Mouse (Mus musculus) ES-Bruce4 (cell line): ENCODE measurements around the gene Nkx2-5. TPM values are rescaled to one million over a fixed set of nuclear protein-coding genes. Genes with fewer than 3 reads are reported as not detected.

Experiments used
- H3K27ac ChIP-seq: 2 replicates; pipeline ENCODE4 v1.5.1; 2012; ENCODE audit warnings: low read length, inconsistent platforms; ENCODE audit not compliant: insufficient read depth
- H3K27me3 ChIP-seq: 2 replicates; pipeline ENCODE4 v1.6.1; 2012; ENCODE audit warnings: mild to moderate bottlenecking, low read length, inconsistent platforms; ENCODE audit not compliant: control insufficient read depth, poor library complexity, insufficient read depth, severe bottlenecking
- H3K36me3 ChIP-seq: 2 replicates; pipeline ENCODE4 v1.6.1; 2012; ENCODE audit warnings: inconsistent platforms, mild to moderate bottlenecking, low read length, moderate library complexity; ENCODE audit not compliant: control insufficient read depth, poor library complexity, insufficient read depth, severe bottlenecking
- H3K4me1 ChIP-seq: one replicate; pipeline ENCODE4 v1.8.1; 2011; ENCODE audit warnings: low read length; ENCODE audit not compliant: control insufficient read depth, insufficient read depth
- H3K4me3 ChIP-seq: 2 replicates; pipeline ENCODE4 v1.5.1; 2011; ENCODE audit warnings: low read depth, mild to moderate bottlenecking, low read length
- H3K9ac ChIP-seq: 2 replicates; pipeline ENCODE4 v1.6.1; 2012; ENCODE audit warnings: low read depth, mild to moderate bottlenecking, inconsistent platforms; ENCODE audit not compliant: poor library complexity, severe bottlenecking
- H3K9me3 ChIP-seq: replicated peaks from 2 replicates; pipeline ENCODE4 v1.6.1; 2012; ENCODE audit warnings: mild to moderate bottlenecking, low read length, inconsistent platforms; ENCODE audit not compliant: control insufficient read depth, poor library complexity, insufficient read depth, severe bottlenecking
- CTCF ChIP-seq: IDR thresholded peaks from one replicate; pipeline ENCODE4 v1.8.1; 2011; ENCODE audit warnings: low read depth, low read length
- EP300 ChIP-seq: IDR thresholded peaks from 2 replicates; pipeline ENCODE4 v1.6.1; 2011; ENCODE audit warnings: low read depth, low read length; ENCODE audit not compliant: insufficient read depth
- POLR2A ChIP-seq: IDR thresholded peaks from one replicate; pipeline ENCODE4 v1.8.1; 2011; ENCODE audit warnings: low read length; ENCODE audit not compliant: insufficient read depth
- polyA plus RNA-seq: library from polyadenylated mRNA; stranded (reverse); fragments of >200 nt; gene quantifications from 2 replicates; pipeline ENCODE4 v1.2.4, GENCODE M21; 2011; ENCODE audit warnings: low read depth; ENCODE audit not compliant: missing spikeins, insufficient read depth, insufficient read length

The Nkx2-5 gene
- polyA plus RNA-seq, 1 experiment, result not detected

GRCm38 (mm10) chr17:26861383-26861782 is 16.6 kb upstream of the Nkx2-5 start:
- peaks cover 2% of the 10 kb centered on the region; the same call in 1 of the 2 replicates for H3K27me3 ChIP-seq
- H3K9ac ChIP-seq, result no peak overlapping the region
- H3K27ac ChIP-seq, result no peak overlapping the region
- no peak overlapping the region for H3K4me3 ChIP-seq
- H3K4me1 ChIP-seq, result no peaks in the 10 kb centered on the region
- TF ChIP-seq CTCF (no peak), POLR2A (no peak), EP300 (no peak)
- no peaks in the 10 kb centered on the region for H3K9me3 ChIP-seq
- H3K36me3 ChIP-seq, result no peaks in the 10 kb centered on the region

- Histone ChIP-seq H3K4me3 (no peak overlapping the region), H3K9ac (no peak overlapping the region), H3K4me1 (no peaks in the 10 kb centered on the region), H3K27ac (no peak overlapping the region), H3K27me3 (peaks cover 3% of the 10 kb centered on the region; the same call in 1 of the 2 replicates), H3K36me3 (no peaks in the 10 kb centered on the region), H3K9me3 (no peaks in the 10 kb centered on the region)
- TF ChIP-seq POLR2A (no peak), CTCF (no peak), EP300 (no peak)
Observed at GRCm38 (mm10) chr17:26860906-26861305, 16.1 kb upstream of the Nkx2-5 start.

DNA sequence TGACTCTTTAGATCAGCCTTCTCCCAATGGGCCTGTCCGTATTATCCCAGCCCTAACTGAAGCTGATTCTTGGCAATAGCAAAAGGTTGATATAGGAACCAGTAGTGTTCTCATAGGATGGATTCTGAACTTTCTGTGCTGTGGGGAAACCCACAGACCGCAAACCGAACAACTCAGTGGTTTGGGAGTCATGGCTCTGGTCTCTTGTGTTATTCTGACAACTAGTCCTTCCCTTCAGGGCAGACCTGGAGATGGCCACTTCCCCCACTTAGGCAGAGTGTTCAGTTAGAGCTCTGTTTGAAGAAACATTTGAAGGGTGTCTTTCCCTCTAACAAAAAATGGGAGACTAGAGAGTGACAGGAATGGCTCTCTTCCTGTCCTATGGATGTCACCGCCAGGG is 7.5 kb upstream of the Nkx2-5 start:
- Histone ChIP-seq H3K9ac (no peak overlapping the region), H3K4me1 (no peaks in the 10 kb centered on the region), H3K4me3 (no peak overlapping the region), H3K27me3 (peaks cover 29% of the 10 kb centered on the region), H3K36me3 (no peaks in the 10 kb centered on the region), H3K27ac (no peak overlapping the region), H3K9me3 (no peaks in the 10 kb centered on the region)
- no peak for TF ChIP-seq POLR2A
- TF ChIP-seq CTCF, result no peak
- no peak for TF ChIP-seq EP300

DNA sequence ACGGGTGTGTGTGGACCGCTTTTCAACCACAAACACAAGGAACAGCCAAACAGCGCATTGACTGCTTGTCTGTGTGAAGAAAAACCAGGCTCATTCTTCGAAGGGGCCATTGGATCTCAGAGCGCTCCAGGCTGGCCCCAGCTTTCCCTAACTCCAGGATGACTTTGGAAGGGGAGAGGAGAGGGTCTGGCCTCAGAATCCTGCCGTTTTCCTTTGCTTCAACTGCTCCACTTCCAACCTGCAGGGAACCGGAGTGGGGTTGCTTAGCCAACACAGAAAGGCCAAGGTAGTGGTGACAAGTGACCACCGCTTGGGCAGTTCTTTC is 6.3 kb upstream of the Nkx2-5 start:
- TF ChIP-seq POLR2A (no peak), EP300 (no peak)
- no peak overlapping the region for H3K27ac ChIP-seq
- H3K36me3 ChIP-seq, result no peaks in the 10 kb centered on the region
- H3K9me3 ChIP-seq, result no peaks in the 10 kb centered on the region
- H3K4me3 ChIP-seq, result peak overlapping the region; percentile 46
- H3K27me3 ChIP-seq, result peaks cover 26% of the 10 kb centered on the region
- H3K9ac ChIP-seq, result no peak overlapping the region
- H3K4me1 ChIP-seq, result no peaks in the 10 kb centered on the region

GRCm38 (mm10) chr17:26850358-26851135 is 5.7 kb upstream of the Nkx2-5 start:
- no peak overlapping the region for H3K27ac ChIP-seq
- H3K9ac ChIP-seq, result peak overlapping the region; percentile 15; the same call in 1 of the 2 replicates
- no peaks in the 10 kb centered on the region for H3K9me3 ChIP-seq
- H3K27me3 ChIP-seq, result peaks cover 30% of the 10 kb centered on the region
- no peaks in the 10 kb centered on the region for H3K4me1 ChIP-seq
- no peak for TF ChIP-seq POLR2A
- no peak for TF ChIP-seq CTCF
- no peak for TF ChIP-seq EP300
- H3K36me3 ChIP-seq, result no peaks in the 10 kb centered on the region
- H3K4me3 ChIP-seq, result peak overlapping the region; percentile 46

- Histone ChIP-seq H3K27ac (no peak overlapping the region), H3K36me3 (no peaks in the 10 kb centered on the region), H3K4me3 (peak overlapping the region; percentile 46), H3K9me3 (no peaks in the 10 kb centered on the region), H3K4me1 (no peaks in the 10 kb centered on the region), H3K9ac (peak overlapping the region; percentile 15; the same call in 1 of the 2 replicates), H3K27me3 (peaks cover 32% of the 10 kb centered on the region)
- TF ChIP-seq EP300, result no peak
- TF ChIP-seq CTCF, result no peak
- no peak for TF ChIP-seq POLR2A
Observed at GRCm38 (mm10) chr17:26849746-26850357, 5.0 kb upstream of the Nkx2-5 start.
